Mouse (Mus musculus) frontal cortex, adult (tissue): ENCODE results near the gene Rrp7a.

Experiments
- ATAC-seq: cut with Nextera tagmentation; 2 replicates; pipeline ENCODE4 v1.9.2; 2017; ENCODE audit warnings: mild to moderate bottlenecking, moderate library complexity, mixed read lengths; ENCODE audit not compliant: low TSS enrichment

Rrp7a gene

DNA sequence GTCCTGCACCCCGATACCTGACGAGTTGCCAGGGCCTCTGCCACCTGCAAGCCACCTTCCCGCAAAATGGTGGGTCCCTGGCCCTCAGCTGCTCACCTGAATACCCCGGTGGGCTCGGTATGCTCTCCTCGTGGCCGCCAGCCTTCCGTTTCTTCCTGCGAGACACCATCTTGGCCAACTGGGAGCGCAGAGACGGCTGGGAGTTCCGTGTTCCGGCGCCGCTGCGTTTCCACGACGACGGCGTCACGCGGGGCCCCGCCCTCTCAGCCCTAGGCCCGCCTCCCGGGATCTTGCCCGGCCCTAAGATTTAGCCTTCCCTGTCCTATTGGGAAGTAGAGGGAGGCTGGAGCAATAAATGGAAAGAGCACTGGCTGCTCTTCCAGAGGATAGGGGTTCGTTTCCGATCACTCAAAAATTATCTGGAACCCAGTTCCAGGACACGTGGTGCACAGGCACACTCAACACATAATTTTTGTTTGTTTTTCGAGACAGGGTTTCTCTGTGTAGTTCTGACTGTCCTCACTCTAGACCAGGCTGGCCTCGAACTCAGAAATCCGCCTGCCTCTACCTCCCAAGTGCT, at the start of gene Rrp7a:
TSS of gene Rrp7a (minus strand) at position 236 of the 580 bp plus-strand sequence.
- peak; percentile 96 for ATAC-seq

GRCm38 (mm10) chr15:83171712-83172481, 49.3 kb upstream of the Rrp7a start:
- ATAC-seq: peak; percentile 97

GRCm38 (mm10) chr15:83170956-83171659, 48.5 kb upstream of the Rrp7a start:
- ATAC-seq: no peak

- no peak for ATAC-seq
Measured at GRCm38 (mm10) chr15:83169772-83170722, 47.4 kb upstream of the Rrp7a start.

- no peak for ATAC-seq
Measured at GRCm38 (mm10) chr15:83168875-83169771, 46.5 kb upstream of the Rrp7a start.

DNA sequence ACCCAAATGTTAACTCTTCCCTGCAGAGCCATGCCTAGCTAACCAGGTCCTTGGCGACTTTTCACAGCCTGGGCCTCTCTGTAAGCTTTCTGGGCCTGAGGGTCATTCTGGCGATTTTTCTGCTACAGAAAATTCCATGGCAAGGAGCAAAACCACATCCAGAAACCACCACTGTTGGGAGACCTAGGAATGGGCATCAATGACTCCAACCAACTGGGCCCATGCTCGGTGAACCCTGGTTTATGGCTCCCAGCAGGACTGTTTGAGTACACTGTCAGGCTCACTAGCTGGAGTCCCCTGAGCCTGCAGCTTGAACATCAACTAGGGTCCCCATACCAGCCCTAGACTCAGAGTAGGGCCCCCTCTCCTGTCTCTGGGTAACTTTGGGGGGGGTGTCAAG, 45.7 kb upstream of the Rrp7a start:
- ATAC-seq: no peak

GRCm38 (mm10) chr15:83167550-83168065, 45.0 kb upstream of the Rrp7a start:
- ATAC-seq: no peak

GRCm38 (mm10) chr15:83167126-83167525, 44.5 kb upstream of the Rrp7a start:
- no peak for ATAC-seq

DNA sequence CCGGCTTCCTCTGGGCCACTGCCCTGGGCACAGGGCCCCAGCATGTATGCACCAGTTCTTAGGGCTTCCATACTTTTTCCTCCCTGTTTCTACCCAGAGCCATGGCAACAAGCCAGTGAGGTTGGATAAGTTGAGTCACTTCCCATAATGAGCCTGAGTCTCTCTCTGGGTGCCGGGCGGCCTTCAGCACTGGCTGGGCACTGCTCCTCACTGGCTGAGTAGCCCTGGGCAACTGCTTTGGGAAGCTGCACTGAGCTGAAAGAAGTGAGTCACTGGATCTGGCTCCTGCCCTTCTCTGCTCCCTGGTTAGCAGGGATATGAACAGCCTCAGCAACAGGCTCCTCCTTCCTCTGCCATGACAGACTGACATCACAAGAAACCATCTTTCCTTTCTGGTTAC, 44.0 kb upstream of the Rrp7a start:
- ATAC-seq: peak; percentile 24; the same call in 1 of the 2 replicates

- ATAC-seq: no peak
Measured at GRCm38 (mm10) chr15:83165526-83166315, 43.1 kb upstream of the Rrp7a start.

GRCm38 (mm10) chr15:83164971-83165471, 42.4 kb upstream of the Rrp7a start:
- ATAC-seq: no peak

- ATAC-seq: no peak
Measured at GRCm38 (mm10) chr15:83162818-83163485, 40.4 kb upstream of the Rrp7a start.

DNA sequence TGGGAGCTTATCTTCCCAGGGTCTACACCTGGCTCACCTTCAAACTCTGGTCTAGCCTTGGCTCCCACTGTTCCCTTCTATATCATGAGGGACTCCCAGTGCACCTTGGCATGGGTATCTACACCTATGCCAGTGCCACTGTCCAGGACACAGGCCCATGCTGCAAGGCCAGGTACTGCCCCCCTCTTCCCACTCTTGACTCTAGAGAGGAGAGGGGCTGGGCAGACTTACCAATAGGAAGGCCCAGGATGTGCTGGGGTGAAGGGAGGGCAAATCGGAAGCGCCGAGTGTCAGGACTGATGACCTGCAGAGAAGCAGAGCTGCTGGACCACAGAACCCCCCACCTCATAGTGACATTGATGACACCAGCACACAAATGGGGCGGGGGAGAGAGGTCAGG, 39.4 kb upstream of the Rrp7a start:
- ATAC-seq: no peak

- ATAC-seq: no peak
Measured at GRCm38 (mm10) chr15:83161062-83161748, 38.6 kb upstream of the Rrp7a start.

- no peak for ATAC-seq
Measured at GRCm38 (mm10) chr15:83160561-83160960, 38.0 kb upstream of the Rrp7a start.

DNA sequence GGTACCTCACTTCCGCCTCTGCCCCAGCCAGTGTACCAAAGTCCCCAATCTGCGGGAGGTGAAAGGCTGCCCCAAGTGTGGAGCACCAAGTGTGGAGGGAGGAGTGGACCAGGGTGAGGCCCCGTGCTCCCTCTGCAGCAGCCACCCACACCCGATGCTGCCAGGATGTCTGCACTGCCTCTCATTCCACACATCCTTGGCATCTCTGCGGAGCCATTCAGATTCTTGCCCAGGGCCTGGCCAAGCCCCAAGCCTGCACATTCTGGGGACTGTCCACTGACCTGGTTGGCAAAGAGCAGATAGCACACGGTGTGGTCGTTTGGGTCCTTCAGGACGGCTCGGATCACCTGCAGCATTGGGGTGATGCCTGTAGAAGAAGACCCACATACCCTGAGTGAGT, 37.2 kb upstream of the Rrp7a start:
- ATAC-seq: no peak

DNA sequence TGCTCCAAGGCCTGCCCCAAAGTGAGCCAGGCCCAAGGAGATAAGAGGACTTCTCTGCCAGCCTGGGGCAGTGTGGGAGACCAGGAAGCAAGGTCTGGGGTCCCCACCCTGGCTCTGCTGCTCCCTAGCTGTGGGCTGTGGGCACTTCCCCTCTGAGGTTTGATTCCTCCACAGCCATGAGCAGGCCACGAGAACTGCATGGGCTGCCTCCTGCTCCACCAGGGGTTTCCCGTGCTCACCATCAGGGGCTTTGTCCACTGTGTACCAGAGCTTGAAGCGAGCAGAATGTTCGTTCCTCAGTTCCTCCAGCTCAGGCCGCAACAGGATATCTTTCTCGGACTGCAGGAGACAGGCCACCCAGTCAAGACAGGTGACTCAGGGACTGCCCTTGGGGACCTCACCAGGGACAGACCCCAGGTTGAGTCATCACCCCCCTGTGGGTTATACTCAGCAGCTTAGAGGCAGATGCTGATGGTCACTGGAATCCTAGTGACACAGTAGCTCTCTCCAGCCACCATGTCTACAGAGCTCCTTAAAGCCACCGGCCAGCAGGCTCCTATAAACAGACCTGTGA, 36.1 kb upstream of the Rrp7a start:
- ATAC-seq: no peak

GRCm38 (mm10) chr15:83157667-83158064, 35.1 kb upstream of the Rrp7a start:
- ATAC-seq: no peak
